Mouse (Mus musculus): ENCODE measurements around the gene Ogfr.

DNA sequence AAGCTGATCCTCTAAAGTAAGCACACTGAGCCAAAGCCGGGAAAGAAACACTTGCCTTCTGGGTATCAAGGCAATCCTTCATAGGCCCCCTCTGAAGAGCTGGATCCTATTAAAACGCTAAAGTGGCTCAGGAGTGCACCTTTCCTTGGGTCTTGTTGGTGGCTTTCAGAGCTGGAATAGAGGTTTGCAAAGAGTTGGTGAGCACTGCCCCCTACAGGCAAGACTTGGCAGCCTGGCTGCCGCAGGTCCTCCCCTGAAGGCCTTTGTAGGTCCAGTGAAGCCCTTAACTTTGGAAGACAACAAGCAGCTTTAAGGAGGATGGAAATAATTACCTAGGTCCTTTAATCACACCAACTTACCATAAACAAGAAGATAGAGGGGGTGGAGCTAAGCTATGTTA is 10.4 kb upstream of the Ogfr start:
- TF ChIP-seq CTCF (IDR thresholded peaks at IDR 0.05; ENCODE audit: borderline replicate concordance, insufficient read depth, low read depth, low read length): peak; percentile 86
- TF ChIP-seq POLR2A (IDR thresholded peaks at IDR 0.05; ENCODE audit: borderline replicate concordance, insufficient read depth, low read length): no peak
